Mouse (Mus musculus) brain, embryonic 14.5 days (tissue): ENCODE data around the gene Nek6.

Experiments
- CTCF ChIP-seq: fragments of 200-500 bp; IDR thresholded peaks from 2 replicates; pipeline ENCODE4 v1.5.1; 2012; ENCODE audit warnings: inconsistent platforms, mild to moderate bottlenecking, moderate library complexity, borderline replicate concordance; ENCODE audit not compliant: insufficient read depth, insufficient read length; ENCODE audit errors: extremely low read depth
- POLR2A ChIP-seq: fragments of 200-500 bp; IDR thresholded peaks from 2 replicates; pipeline ENCODE4 v1.6.1; 2012; ENCODE audit warnings: mild to moderate bottlenecking, inconsistent platforms, borderline replicate concordance; ENCODE audit not compliant: poor library complexity, insufficient read depth, insufficient read length, severe bottlenecking; ENCODE audit errors: extremely low read depth

DNA sequence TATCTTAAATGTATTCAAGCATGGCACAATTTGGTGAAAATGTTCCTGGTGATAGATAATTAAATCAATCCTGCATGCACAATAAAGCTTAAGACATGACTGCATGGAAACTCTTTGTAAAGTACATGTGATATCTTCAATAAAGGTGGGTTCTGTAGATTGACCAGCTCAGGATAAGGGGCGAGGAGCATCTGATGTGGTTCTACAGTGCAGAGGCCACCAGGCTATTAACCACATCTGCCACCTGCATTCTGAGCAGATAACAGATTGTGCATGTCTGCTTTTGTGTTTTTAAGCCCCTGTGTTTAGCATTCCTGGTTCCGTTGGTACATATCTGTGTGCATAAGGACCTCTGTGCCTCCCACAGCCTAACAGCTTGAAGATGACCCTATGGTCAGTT lies 31.7 kb downstream of the Nek6 start:
- no peak for TF ChIP-seq CTCF
- TF ChIP-seq POLR2A: no peak
